In the genomic region with DNA sequence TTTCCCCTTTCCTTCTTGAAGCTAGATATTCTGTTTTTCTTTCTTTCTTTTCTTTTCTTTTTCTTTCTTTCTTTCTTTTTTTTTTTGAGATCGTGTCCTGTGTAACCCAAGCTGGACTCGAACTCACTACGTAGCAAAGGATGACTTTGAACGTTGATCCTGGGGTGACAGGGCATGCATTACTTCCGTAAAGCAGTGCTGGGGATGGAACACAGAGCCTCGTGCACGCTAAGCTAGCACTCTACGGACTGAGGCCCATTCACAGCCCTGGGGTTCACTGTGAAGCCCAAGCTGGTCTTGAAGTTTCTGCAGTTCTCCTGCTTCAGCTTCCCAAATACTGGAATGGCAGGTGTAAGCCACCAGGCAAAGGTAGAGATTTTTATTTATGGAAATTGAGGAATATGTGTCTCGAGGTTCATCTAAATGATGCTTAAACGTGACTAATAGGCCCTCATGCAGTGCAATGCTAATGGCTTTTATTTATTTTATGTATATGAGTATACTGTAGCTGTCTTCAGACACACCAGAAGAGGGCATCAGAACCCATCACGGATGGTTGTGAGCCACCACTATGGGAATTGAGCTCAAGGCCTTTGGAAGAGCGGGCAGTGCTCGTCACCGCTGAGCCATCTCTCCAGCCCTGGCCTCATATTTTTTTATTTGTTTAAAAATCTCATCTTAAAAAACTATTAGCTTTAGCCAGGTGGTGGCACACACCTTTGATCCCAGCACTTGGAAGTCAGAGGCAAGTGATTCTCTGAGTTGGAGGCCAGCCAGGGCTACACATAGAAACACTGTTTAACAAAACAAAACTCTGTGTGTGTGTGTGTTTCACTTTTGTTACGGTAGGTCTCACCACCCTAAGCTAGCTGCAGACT, we compare ENCODE assay signal across 9 mouse cellular contexts. TPM values are rescaled to one million over a fixed set of nuclear protein-coding genes. Genes with fewer than 3 reads are reported as not detected.
A peak's percentile ranks its signal among the peaks of the same experiment; 100 is the strongest.
DNase-seq lines count a peak whose midpoint lies in the region; ATAC-seq and TF ChIP-seq lines count a peak whose summit lies in the region.
"Had no signal": no experiment of that assay in that cellular context is flagged by ENCODE, and none has a peak within 500 bp of the region (broad histone marks: within the 10 kb centered on the region; RNA-seq: fewer than 3 reads in every experiment).

No protein-coding gene starts in this region.

- H3K4me2 ChIP-seq in heart, embryonic 13.5 days, result peak overlapping the region; percentile 92
- H3K4me2 ChIP-seq in hindbrain, embryonic 13.5 days, result peak overlapping the region; percentile 87
- H3K4me2 ChIP-seq in liver, postnatal 0 days (ENCODE audit: low read depth, low read length), result peak overlapping the region; percentile 72

- peaks cover 14% of the 10 kb centered on the region for H3K4me1 ChIP-seq in heart, embryonic 13.5 days
- peaks cover 0 to 2% of the 10 kb centered on the region in 2 experiments; a peak in 1 of 4 replicates for H3K4me1 ChIP-seq in ES-E14 (ENCODE audit: control insufficient read depth in 2 of 2, insufficient read depth in 2 of 2, low read length in 2 of 2, poor library complexity in 1 of 2)
- peaks cover 14% of the 10 kb centered on the region for H3K4me1 ChIP-seq in hindbrain, embryonic 13.5 days (replicated peaks)
- H3K4me1 ChIP-seq in liver, postnatal 0 days (ENCODE audit: insufficient read depth), result peaks cover 15% of the 10 kb centered on the region

- 29% methylated on average over 15 of the region's 15 CpGs for WGBS in heart, embryonic 13.5 days
- WGBS in hindbrain, embryonic 13.5 days, result 30% methylated on average over 15 of the region's 15 CpGs
- WGBS in liver, postnatal 0 days (ENCODE audit: insufficient replicate concordance), result 16% methylated on average over 15 of the region's 15 CpGs

- H3K27me3 ChIP-seq in heart, embryonic 13.5 days (replicated peaks), result no peaks in the 10 kb centered on the region
- H3K27me3 ChIP-seq in hindbrain, embryonic 13.5 days, result no peaks in the 10 kb centered on the region
- no peaks in the 10 kb centered on the region for H3K27me3 ChIP-seq in liver, postnatal 0 days (ENCODE audit: insufficient read depth, low read length)
- H3K27me3 ChIP-seq: Patski had no signal

- in situ Hi-C loops in ES-E14 (cut with MboI; ENCODE audit: low sequenced_read_pairs in 2 of 2, unreplicated experiment in 2 of 2), result no loop called here

- H3K4me3 ChIP-seq in heart, embryonic 13.5 days, result peak overlapping the region; percentile 86
- peak overlapping the region; percentile 96 to 99 for H3K4me3 ChIP-seq in ES-E14 (ENCODE audit: insufficient read depth in 1 of 2, low read depth in 1 of 2, low read length in 2 of 2, poor library complexity in 1 of 2, severe bottlenecking in 1 of 2)
- H3K4me3 ChIP-seq in hindbrain, embryonic 13.5 days, result peak overlapping the region; percentile 93
- peak overlapping the region; percentile 65 for H3K4me3 ChIP-seq in liver, postnatal 0 days (ENCODE audit: low read depth, low read length)

- H3K27ac ChIP-seq in heart, embryonic 13.5 days (replicated peaks), result 0 out of 2 replicates have a peak overlapping the region, but pooled peaks have one; percentile 59
- H3K27ac ChIP-seq in ES-E14 (ENCODE audit: insufficient read depth, low read depth, low read length, poor library complexity, severe bottlenecking), result no peak overlapping the region
- H3K27ac ChIP-seq in hindbrain, embryonic 13.5 days, result no peak overlapping the region
- H3K27ac ChIP-seq in liver, postnatal 0 days (ENCODE audit: low read depth), result peak overlapping the region; percentile 13

- DNase-seq in heart, adult 9 months (ENCODE audit: low spot score in 2 of 2), result no peak
- no peak for DNase-seq in ES-E14 (ENCODE audit: low read depth, low spot score)
- no peak for DNase-seq in liver, postnatal 0 days
- DNase-seq in spleen, postnatal 14 days (ENCODE audit: low spot score in 2 of 2), result no peak
- no peak for DNase-seq in frontal cortex, postnatal 36 days (ENCODE audit: low spot score in 2 of 2)
- DNase-seq in ovary, postnatal 14 days (ENCODE audit: low spot score), result no peak

- peak; percentile 14 for TF ChIP-seq CTCF in liver, postnatal 0 days (IDR thresholded peaks at IDR 0.05; ENCODE audit: low read depth)

- peaks cover 14% of the 10 kb centered on the region for H3K36me3 ChIP-seq in heart, embryonic 13.5 days
- H3K36me3 ChIP-seq in ES-E14 (ENCODE audit: control insufficient read depth, insufficient read depth, low read length, poor library complexity, severe bottlenecking), result peaks cover 7% of the 10 kb centered on the region
- peaks cover 15% of the 10 kb centered on the region for H3K36me3 ChIP-seq in hindbrain, embryonic 13.5 days
- H3K36me3 ChIP-seq in liver, postnatal 0 days (replicated peaks; ENCODE audit: insufficient read depth, low read length), result peaks cover 5% of the 10 kb centered on the region

- ATAC-seq in heart, embryonic 13.5 days (ENCODE audit: extremely low read depth, insufficient number of reproducible peaks, low FRiP score, low TSS enrichment), result no peak
- no peak for ATAC-seq in hindbrain, embryonic 13.5 days (ENCODE audit: low FRiP score)
- ATAC-seq in liver, postnatal 0 days, result peak; percentile 18; the same call in 1 of the 2 replicates

- peak overlapping the region; percentile 95 for H3K9ac ChIP-seq in heart, embryonic 13.5 days
- peak overlapping the region; percentile 99 for H3K9ac ChIP-seq in ES-E14 (ENCODE audit: insufficient read depth, low read depth, low read length, poor library complexity, severe bottlenecking)
- H3K9ac ChIP-seq in hindbrain, embryonic 13.5 days, result peak overlapping the region; percentile 92
- peak overlapping the region; percentile 65 for H3K9ac ChIP-seq in liver, postnatal 0 days (replicated peaks)

- H3K9me3 ChIP-seq in heart, embryonic 13.5 days, result no peaks in the 10 kb centered on the region
- H3K9me3 ChIP-seq in ES-E14 (ENCODE audit: control insufficient read depth, insufficient read depth, low read depth, low read length), result no peaks in the 10 kb centered on the region
- no peaks in the 10 kb centered on the region for H3K9me3 ChIP-seq in hindbrain, embryonic 13.5 days
- no peaks in the 10 kb centered on the region for H3K9me3 ChIP-seq in liver, postnatal 0 days (ENCODE audit: low read length)

- no peak for TF ChIP-seq EP300 in liver, postnatal 0 days (IDR thresholded peaks at IDR 0.05; ENCODE audit: low read depth)

TF ChIP-seq in ES-E14, 5 proteins besides CTCF, POLR2A, EP300 and RAD21:
- no peak for TF ChIP-seq MAFK (IDR thresholded peaks at IDR 0.05; ENCODE audit: insufficient read depth, low read depth, low read length)
- no peak for TF ChIP-seq CHD2 (IDR thresholded peaks at IDR 0.05; ENCODE audit: low read depth, low read length)
- TF ChIP-seq ZNF384 (IDR thresholded peaks at IDR 0.05; ENCODE audit: low read depth, low read length), result no peak
- TF ChIP-seq HCFC1 (IDR thresholded peaks at IDR 0.05; ENCODE audit: borderline replicate concordance, insufficient read depth, low read length), result no peak

RNA-seq across cellular contexts. Expression of a gene that starts 2.1 kb away (rescaled TPM):
- polyA plus RNA-seq in heart, embryonic 13.5 days (2015; fragmentation: Nextera tagmentation; extraction: Ambion mirVana), result 196 and 200 TPM in 2 replicates
- 165 and 168 TPM in 2 replicates for total RNA-seq in ES-E14 (2012; rRNA removed)
- 192 and 194 TPM in 2 replicates for polyA plus RNA-seq in hindbrain, embryonic 13.5 days (2015; fragmentation: Nextera tagmentation; extraction: Ambion mirVana)
- polyA plus RNA-seq in liver, postnatal 0 days (2015; fragmentation: Nextera tagmentation; extraction: Ambion mirVana), result 75.4 and 81.4 TPM in 2 replicates

RNA-seq across cellular contexts. Expression of a gene that starts 23.3 kb away (rescaled TPM):
- not detected in 2 replicates for polyA plus RNA-seq in heart, embryonic 13.5 days (2015; fragmentation: Nextera tagmentation; extraction: Ambion mirVana)
- 0.16 and 0.18 TPM in 2 replicates for total RNA-seq in ES-E14 (2012; rRNA removed)
- polyA plus RNA-seq in hindbrain, embryonic 13.5 days (2015; fragmentation: Nextera tagmentation; extraction: Ambion mirVana), result 0.42 and 0.43 TPM in 2 replicates
- polyA plus RNA-seq in liver, postnatal 0 days (2015; fragmentation: Nextera tagmentation; extraction: Ambion mirVana), result not detected in 2 replicates

RNA-seq across cellular contexts. Expression of a gene that starts 31.0 kb away (rescaled TPM):
- 1.5 and 2.0 TPM in 2 replicates for polyA plus RNA-seq in heart, embryonic 13.5 days (2015; fragmentation: Nextera tagmentation; extraction: Ambion mirVana)
- 7.9 and 10.5 TPM in 2 replicates for total RNA-seq in ES-E14 (2012; rRNA removed)
- 14.4 and 15.1 TPM in 2 replicates for polyA plus RNA-seq in hindbrain, embryonic 13.5 days (2015; fragmentation: Nextera tagmentation; extraction: Ambion mirVana)
- polyA plus RNA-seq in liver, postnatal 0 days (2015; fragmentation: Nextera tagmentation; extraction: Ambion mirVana), result 0.21 and 0.29 TPM in 2 replicates

RNA-seq across cellular contexts. Expression of a gene that starts 31.6 kb away (rescaled TPM):
- polyA plus RNA-seq in heart, embryonic 13.5 days (2015; fragmentation: Nextera tagmentation; extraction: Ambion mirVana), result 2.2 and 2.8 TPM in 2 replicates
- 3.6 and 4.3 TPM in 2 replicates for total RNA-seq in ES-E14 (2012; rRNA removed)
- polyA plus RNA-seq in hindbrain, embryonic 13.5 days (2015; fragmentation: Nextera tagmentation; extraction: Ambion mirVana), result 5.7 and 6.0 TPM in 2 replicates
- polyA plus RNA-seq in liver, postnatal 0 days (2015; fragmentation: Nextera tagmentation; extraction: Ambion mirVana), result 2.4 TPM in 2 replicates

RNA-seq across cellular contexts. Expression of a gene that starts 56.0 kb away (rescaled TPM):
- polyA plus RNA-seq in heart, embryonic 13.5 days (2015; fragmentation: Nextera tagmentation; extraction: Ambion mirVana), result 318 and 329 TPM in 2 replicates
- total RNA-seq in ES-E14 (2012; rRNA removed), result 263 and 322 TPM in 2 replicates
- 336 and 347 TPM in 2 replicates for polyA plus RNA-seq in hindbrain, embryonic 13.5 days (2015; fragmentation: Nextera tagmentation; extraction: Ambion mirVana)
- 124 and 132 TPM in 2 replicates for polyA plus RNA-seq in liver, postnatal 0 days (2015; fragmentation: Nextera tagmentation; extraction: Ambion mirVana)

Comparison
In these comparisons a context has a peak if more than half of its experiments do, and no peak if none do; other contexts are left out.
1. H3K27ac ChIP-seq: peak in heart, embryonic 13.5 days (single experiment) and liver, postnatal 0 days (single experiment); none in ES-E14 (single experiment) and hindbrain, embryonic 13.5 days (single experiment).
2. Peak in every context shown above with its lines, with median percentiles within 50 percentile points of each other: H3K4me2 ChIP-seq, H3K4me3 ChIP-seq and H3K9ac ChIP-seq.